Mouse (Mus musculus): ENCODE data around the gene Gm9507. TPM values are rescaled to one million over a fixed set of nuclear protein-coding genes. Genes with fewer than 3 reads are reported as not detected.

Gene Gm9507
- polyA plus RNA-seq, 1 experiment = not detected

- Histone ChIP-seq H3K36me3 (ENCODE audit: control insufficient read depth, insufficient read depth) (no peaks in the 10 kb centered on the region), H3K79me3 (ENCODE audit: low read depth) (no peaks in the 10 kb centered on the region), H3ac (ENCODE audit: control insufficient read depth, insufficient read length, low read depth) (no peak within 1 kb of the TSS), H3K4me3 (ENCODE audit: insufficient read depth, poor library complexity, severe bottlenecking) (no peak within 1 kb of the TSS), H3K79me2 (ENCODE audit: control insufficient read depth, insufficient read depth) (no peaks in the 10 kb centered on the region), H3K27me3 (ENCODE audit: control insufficient read depth, insufficient read depth, insufficient read length) (peaks cover 6% of the 10 kb centered on the region)
- no peak for TF ChIP-seq MAX (IDR thresholded peaks at IDR 0.05)
- no peak for TF ChIP-seq CEBPB (IDR thresholded peaks at IDR 0.05; ENCODE audit: low read depth)
- no peak for TF ChIP-seq MYOG (IDR thresholded peaks at IDR 0.05; ENCODE audit: control insufficient read depth, extremely low read depth, insufficient read length)
- no peak for TF ChIP-seq CTCF (IDR thresholded peaks at IDR 0.05; ENCODE audit: control insufficient read depth, insufficient read depth, insufficient read length)
- no peak for TF ChIP-seq FOSL1 (IDR thresholded peaks at IDR 0.05; ENCODE audit: insufficient read depth, low read length, poor library complexity, severe bottlenecking)
- no peak for TF ChIP-seq MYOD1 (IDR thresholded peaks at IDR 0.05; ENCODE audit: control insufficient read depth, insufficient read length, low read depth)
- TF ChIP-seq USF1 (IDR thresholded peaks at IDR 0.05; ENCODE audit: low read depth) = no peak
Observed at GRCm38 (mm10) chr10:77835647-77836046, 24.0 kb upstream of the Gm9507 start, which contains the start of gene Krtap10-10. Gene Krtap10-10, plus strand, starts transcription at chr10:77835947.

GRCm38 (mm10) chr10:77826951-77827350 lies 15.3 kb upstream of the Gm9507 start, which contains the start of gene Krtap10-4:
Gene Krtap10-4, minus strand, starts transcription at chr10:77827095.
- Histone ChIP-seq H3K4me3 (ENCODE audit: insufficient read depth, poor library complexity, severe bottlenecking) (no peak within 1 kb of the TSS), H3K79me3 (ENCODE audit: low read depth) (no peaks in the 10 kb centered on the region), H3K79me2 (ENCODE audit: control insufficient read depth, insufficient read depth) (no peaks in the 10 kb centered on the region), H3K36me3 (ENCODE audit: control insufficient read depth, insufficient read depth) (no peaks in the 10 kb centered on the region), H3K27me3 (ENCODE audit: control insufficient read depth, insufficient read depth, insufficient read length) (peaks cover 24% of the 10 kb centered on the region), H3ac (ENCODE audit: control insufficient read depth, insufficient read length, low read depth) (no peak within 1 kb of the TSS)
- TF ChIP-seq MYOD1 (IDR thresholded peaks at IDR 0.05; ENCODE audit: control insufficient read depth, insufficient read length, low read depth) (no peak), CTCF (IDR thresholded peaks at IDR 0.05; ENCODE audit: control insufficient read depth, insufficient read depth, insufficient read length) (no peak), MYOG (IDR thresholded peaks at IDR 0.05; ENCODE audit: control insufficient read depth, extremely low read depth, insufficient read length) (no peak), FOSL1 (IDR thresholded peaks at IDR 0.05; ENCODE audit: insufficient read depth, low read length, poor library complexity, severe bottlenecking) (no peak)

GRCm38 (mm10) chr10:77819203-77819602 lies 7.6 kb upstream of the Gm9507 start:
- peaks cover 20% of the 10 kb centered on the region for H3K27me3 ChIP-seq (ENCODE audit: control insufficient read depth, insufficient read depth, insufficient read length)
- H3ac ChIP-seq (ENCODE audit: control insufficient read depth, insufficient read length, low read depth) = no peak overlapping the region
- H3K36me3 ChIP-seq (ENCODE audit: control insufficient read depth, insufficient read depth) = no peaks in the 10 kb centered on the region
- no peaks in the 10 kb centered on the region for H3K79me2 ChIP-seq (ENCODE audit: control insufficient read depth, insufficient read depth)
- TF ChIP-seq FOSL1 (IDR thresholded peaks at IDR 0.05; ENCODE audit: insufficient read depth, low read length, poor library complexity, severe bottlenecking) = no peak
- no peak for TF ChIP-seq MAX (IDR thresholded peaks at IDR 0.05)
- TF ChIP-seq CEBPB (IDR thresholded peaks at IDR 0.05; ENCODE audit: low read depth) = no peak
- no peak for TF ChIP-seq USF1 (IDR thresholded peaks at IDR 0.05; ENCODE audit: low read depth)
- no peak for TF ChIP-seq CTCF (IDR thresholded peaks at IDR 0.05; ENCODE audit: control insufficient read depth, insufficient read depth, insufficient read length)
- no peak overlapping the region for H3K4me3 ChIP-seq (ENCODE audit: insufficient read depth, poor library complexity, severe bottlenecking)
- no peaks in the 10 kb centered on the region for H3K79me3 ChIP-seq (ENCODE audit: low read depth)

GRCm38 (mm10) chr10:77818523-77818922 lies 6.9 kb upstream of the Gm9507 start:
- Histone ChIP-seq H3ac (ENCODE audit: control insufficient read depth, insufficient read length, low read depth) (no peak overlapping the region), H3K79me2 (ENCODE audit: control insufficient read depth, insufficient read depth) (no peaks in the 10 kb centered on the region), H3K4me3 (ENCODE audit: insufficient read depth, poor library complexity, severe bottlenecking) (no peak overlapping the region), H3K36me3 (ENCODE audit: control insufficient read depth, insufficient read depth) (no peaks in the 10 kb centered on the region), H3K79me3 (ENCODE audit: low read depth) (no peaks in the 10 kb centered on the region), H3K27me3 (ENCODE audit: control insufficient read depth, insufficient read depth, insufficient read length) (peaks cover 24% of the 10 kb centered on the region)
- no peak for TF ChIP-seq CTCF (IDR thresholded peaks at IDR 0.05; ENCODE audit: control insufficient read depth, insufficient read depth, insufficient read length)
- TF ChIP-seq MAX (IDR thresholded peaks at IDR 0.05) = no peak
- no peak for TF ChIP-seq USF1 (IDR thresholded peaks at IDR 0.05; ENCODE audit: low read depth)

- Histone ChIP-seq H3K36me3 (ENCODE audit: control insufficient read depth, insufficient read depth) (no peaks in the 10 kb centered on the region), H3K79me3 (ENCODE audit: low read depth) (no peaks in the 10 kb centered on the region), H3ac (ENCODE audit: control insufficient read depth, insufficient read length, low read depth) (no peak overlapping the region), H3K79me2 (ENCODE audit: control insufficient read depth, insufficient read depth) (no peaks in the 10 kb centered on the region), H3K27me3 (ENCODE audit: control insufficient read depth, insufficient read depth, insufficient read length) (peaks cover 20% of the 10 kb centered on the region), H3K4me3 (ENCODE audit: insufficient read depth, poor library complexity, severe bottlenecking) (no peak overlapping the region)
- TF ChIP-seq MAX (IDR thresholded peaks at IDR 0.05) = no peak
- TF ChIP-seq CEBPB (IDR thresholded peaks at IDR 0.05; ENCODE audit: low read depth) = no peak
- TF ChIP-seq MYOD1 (IDR thresholded peaks at IDR 0.05; ENCODE audit: control insufficient read depth, insufficient read length, low read depth) = no peak
Observed at GRCm38 (mm10) chr10:77815514-77815913, 3.9 kb upstream of the Gm9507 start.

GRCm38 (mm10) chr10:77814382-77814781 lies 2.7 kb upstream of the Gm9507 start, which contains the start of gene Gm2696:
Gene Gm2696, plus strand, starts transcription at chr10:77814682.
- Histone ChIP-seq H3ac (ENCODE audit: control insufficient read depth, insufficient read length, low read depth) (no peak within 1 kb of the TSS), H3K36me3 (ENCODE audit: control insufficient read depth, insufficient read depth) (no peaks in the 10 kb centered on the region), H3K27me3 (ENCODE audit: control insufficient read depth, insufficient read depth, insufficient read length) (peaks cover 15% of the 10 kb centered on the region), H3K4me3 (ENCODE audit: insufficient read depth, poor library complexity, severe bottlenecking) (no peak within 1 kb of the TSS), H3K79me2 (ENCODE audit: control insufficient read depth, insufficient read depth) (no peaks in the 10 kb centered on the region), H3K79me3 (ENCODE audit: low read depth) (no peaks in the 10 kb centered on the region)
- TF ChIP-seq MAX (IDR thresholded peaks at IDR 0.05) = no peak

Measured in C2C12 (cell line).